Mouse (Mus musculus) G1E (cell line): ENCODE measurements around the gene Smap1. TPM values are rescaled to one million over a fixed set of nuclear protein-coding genes. Genes with fewer than 3 reads are reported as not detected.
A peak's percentile ranks its signal among the peaks of the same experiment; 100 is the strongest.

Experiments
- ATAC-seq: 2 replicates; pipeline ENCODE4 v1.8.0; 2016; ENCODE audit warnings: mild to moderate bottlenecking; ENCODE audit not compliant: insufficient number of reproducible peaks, poor library complexity, low FRiP score, severe bottlenecking; ENCODE audit errors: extremely low read depth
- DNase-seq: peaks from one replicate; pipeline ENCODE4 v3.0.0; 2012; ENCODE audit warnings: low spot score
- H3K27me3 ChIP-seq: 2 replicates; pipeline ENCODE4 v1.6.1; 2012; ENCODE audit warnings: mild to moderate bottlenecking, low read length, inconsistent platforms; ENCODE audit not compliant: insufficient read depth
- H3K36me3 ChIP-seq: replicated peaks from 2 replicates; pipeline ENCODE3; 2012; ENCODE audit warnings: mild to moderate bottlenecking, inconsistent platforms
- H3K4me1 ChIP-seq: 2 replicates; pipeline ENCODE4 v1.6.1; 2012; ENCODE audit warnings: low read depth, low read length, inconsistent platforms, mixed read lengths; ENCODE audit not compliant: insufficient read depth
- H3K4me3 ChIP-seq: 2 replicates; pipeline ENCODE4 v1.5.1; 2012; ENCODE audit warnings: low read depth, mild to moderate bottlenecking, inconsistent platforms, low read length, moderate library complexity, mixed read lengths
- H3K9me3 ChIP-seq: replicated peaks from 2 replicates; pipeline ENCODE4 v1.6.1; 2012; ENCODE audit warnings: inconsistent platforms
- CTCF ChIP-seq: IDR thresholded peaks from 2 replicates; pipeline ENCODE4 v1.5.1; 2012; ENCODE audit warnings: low read depth, low read length, inconsistent platforms, mixed read lengths
- GATA1 ChIP-seq: IDR thresholded peaks from 2 replicates; pipeline ENCODE4 v1.6.1; 2012; ENCODE audit warnings: borderline replicate concordance, low read length, inconsistent platforms, mixed read lengths
- GATA2 ChIP-seq: IDR thresholded peaks from 2 replicates; pipeline ENCODE4 v1.6.1; 2012; ENCODE audit warnings: low read depth, low read length, inconsistent platforms, borderline replicate concordance
- POLR2AphosphoS5 ChIP-seq: IDR thresholded peaks from 2 replicates; pipeline ENCODE4 v1.6.1; 2012; ENCODE audit warnings: low read depth, low read length, inconsistent platforms; ENCODE audit not compliant: insufficient replicate concordance
- TAL1 ChIP-seq: conservative IDR thresholded peaks from 2 replicates; pipeline ENCODE4 v1.6.1; 2012; ENCODE audit warnings: low read depth, low read length, inconsistent platforms, mixed read lengths
- polyA plus RNA-seq: library from polyadenylated mRNA; stranded (reverse); fragments of >175 nt; gene quantifications from 2 replicates; pipeline ENCODE4 v1.2.3, GENCODE M21; 2012
- total RNA-seq, 2 experiments: library from RNA; stranded (forward) in 1 of 2; stranded (reverse) in 1 of 2; fragments of 200-1000 nt in 1 of 2; fragments of >200 nt in 1 of 2; fragmentation: Nextera tagmentation in 1 of 2; gene quantifications; 2 replicates each; pipeline ENCODE4 v1.2.3; 2014 to 2017

Gene Smap1
- total and polyA plus RNA-seq, 3 experiments: 34.7 to 382 (median 98.0) TPM

- Histone ChIP-seq H3K27me3 (peaks cover 20% of the 10 kb centered on the region), H3K4me1 (no peaks in the 10 kb centered on the region; the same call in 1 of the 2 replicates)
- DNase-seq: no peak
Observed at GRCm38 (mm10) chr1:23943146-23943940, 21.2 kb upstream of the Smap1 start.

GRCm38 (mm10) chr1:23935408-23935762, 13.3 kb upstream of the Smap1 start:
- Histone ChIP-seq H3K4me3 (no peak overlapping the region), H3K9me3 (no peaks in the 10 kb centered on the region; the same call in 1 of the 2 replicates)
- ATAC-seq: no peak

More at GRCm38 (mm10) chr1:23943146-23943940, 21.2 kb upstream of the Smap1 start:
- ATAC-seq: no peak
- no peak for TF ChIP-seq POLR2AphosphoS5
- no peak for TF ChIP-seq TAL1
- TF ChIP-seq GATA1: no peak
- no peak for TF ChIP-seq GATA2
- TF ChIP-seq CTCF: no peak
- H3K36me3 ChIP-seq: no peaks in the 10 kb centered on the region
- no peak overlapping the region for H3K4me3 ChIP-seq
- no peaks in the 10 kb centered on the region; the same call in 1 of the 2 replicates for H3K9me3 ChIP-seq

GRCm38 (mm10) chr1:23934669-23935407, 12.7 kb upstream of the Smap1 start:
- TF ChIP-seq TAL1 (no peak), GATA2 (no peak), CTCF (no peak), GATA1 (no peak), POLR2AphosphoS5 (no peak)
- Histone ChIP-seq H3K4me1 (peaks cover 16% of the 10 kb centered on the region), H3K27me3 (no peaks in the 10 kb centered on the region), H3K9me3 (no peaks in the 10 kb centered on the region; the same call in 1 of the 2 replicates), H3K36me3 (no peaks in the 10 kb centered on the region), H3K4me3 (no peak overlapping the region)
- ATAC-seq: no peak
- no peak for DNase-seq

More at GRCm38 (mm10) chr1:23935408-23935762, 13.3 kb upstream of the Smap1 start:
- no peak for TF ChIP-seq GATA1
- TF ChIP-seq CTCF: no peak
- no peak for TF ChIP-seq POLR2AphosphoS5
- no peak for TF ChIP-seq GATA2
- TF ChIP-seq TAL1: no peak
- H3K4me1 ChIP-seq: peaks cover 16% of the 10 kb centered on the region
- DNase-seq: no peak
- H3K27me3 ChIP-seq: peaks cover 3% of the 10 kb centered on the region; the same call in 1 of the 2 replicates
- no peaks in the 10 kb centered on the region for H3K36me3 ChIP-seq

DNA sequence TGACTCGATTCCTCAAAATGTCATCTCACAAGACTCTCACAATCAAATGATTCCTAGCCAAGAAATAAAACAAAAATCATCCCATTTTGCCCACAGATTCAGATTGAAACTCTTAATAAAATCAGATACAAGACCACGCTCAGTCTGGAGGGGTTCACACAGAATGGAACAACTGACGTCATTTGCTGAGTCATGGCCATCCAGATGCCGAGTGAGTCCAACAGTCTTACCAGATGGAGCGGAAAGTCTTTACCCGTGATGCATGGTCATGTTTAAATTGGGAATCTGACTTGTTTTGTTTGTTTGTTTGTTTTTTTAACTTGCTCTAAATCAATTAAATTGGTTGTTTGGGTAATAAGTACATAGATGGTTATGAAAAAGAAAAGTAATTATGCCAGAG, 7.3 kb upstream of the Smap1 start:
- Histone ChIP-seq H3K27me3 (no peaks in the 10 kb centered on the region), H3K9me3 (peaks cover 16% of the 10 kb centered on the region), H3K4me1 (peaks cover 17% of the 10 kb centered on the region), H3K36me3 (no peaks in the 10 kb centered on the region), H3K4me3 (no peak overlapping the region)
- ATAC-seq: no peak
- TF ChIP-seq POLR2AphosphoS5: no peak
- TF ChIP-seq CTCF: no peak
- no peak for TF ChIP-seq GATA2
- no peak for TF ChIP-seq GATA1
- TF ChIP-seq TAL1: no peak
- DNase-seq: no peak

DNA sequence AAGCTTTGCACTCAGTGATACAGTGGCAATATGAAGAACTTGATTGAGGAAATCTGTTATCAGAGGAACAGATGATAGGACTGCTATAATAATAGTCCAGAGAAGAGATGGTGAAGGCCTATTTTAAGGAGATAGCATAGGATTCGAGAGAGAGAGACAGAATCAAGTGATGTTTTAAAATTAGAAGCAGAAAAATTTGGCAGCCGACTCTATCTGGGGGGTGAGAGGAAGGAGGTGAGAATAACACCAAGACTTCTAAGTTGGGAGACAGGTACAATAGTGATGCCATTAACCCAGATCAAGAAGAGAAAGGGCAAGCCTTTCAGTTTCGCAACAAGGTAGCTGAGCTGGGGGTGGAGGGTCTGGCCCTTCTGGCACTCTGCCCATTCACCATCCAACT, 6.3 kb upstream of the Smap1 start:
- DNase-seq: no peak
- no peaks in the 10 kb centered on the region for H3K27me3 ChIP-seq
- no peak for ATAC-seq
- H3K36me3 ChIP-seq: no peaks in the 10 kb centered on the region
- H3K4me3 ChIP-seq: no peak overlapping the region
- peaks cover 16% of the 10 kb centered on the region for H3K9me3 ChIP-seq
- TF ChIP-seq GATA1 (no peak), POLR2AphosphoS5 (no peak), TAL1 (no peak), CTCF (no peak), GATA2 (no peak)
- peaks cover 27% of the 10 kb centered on the region for H3K4me1 ChIP-seq

DNA sequence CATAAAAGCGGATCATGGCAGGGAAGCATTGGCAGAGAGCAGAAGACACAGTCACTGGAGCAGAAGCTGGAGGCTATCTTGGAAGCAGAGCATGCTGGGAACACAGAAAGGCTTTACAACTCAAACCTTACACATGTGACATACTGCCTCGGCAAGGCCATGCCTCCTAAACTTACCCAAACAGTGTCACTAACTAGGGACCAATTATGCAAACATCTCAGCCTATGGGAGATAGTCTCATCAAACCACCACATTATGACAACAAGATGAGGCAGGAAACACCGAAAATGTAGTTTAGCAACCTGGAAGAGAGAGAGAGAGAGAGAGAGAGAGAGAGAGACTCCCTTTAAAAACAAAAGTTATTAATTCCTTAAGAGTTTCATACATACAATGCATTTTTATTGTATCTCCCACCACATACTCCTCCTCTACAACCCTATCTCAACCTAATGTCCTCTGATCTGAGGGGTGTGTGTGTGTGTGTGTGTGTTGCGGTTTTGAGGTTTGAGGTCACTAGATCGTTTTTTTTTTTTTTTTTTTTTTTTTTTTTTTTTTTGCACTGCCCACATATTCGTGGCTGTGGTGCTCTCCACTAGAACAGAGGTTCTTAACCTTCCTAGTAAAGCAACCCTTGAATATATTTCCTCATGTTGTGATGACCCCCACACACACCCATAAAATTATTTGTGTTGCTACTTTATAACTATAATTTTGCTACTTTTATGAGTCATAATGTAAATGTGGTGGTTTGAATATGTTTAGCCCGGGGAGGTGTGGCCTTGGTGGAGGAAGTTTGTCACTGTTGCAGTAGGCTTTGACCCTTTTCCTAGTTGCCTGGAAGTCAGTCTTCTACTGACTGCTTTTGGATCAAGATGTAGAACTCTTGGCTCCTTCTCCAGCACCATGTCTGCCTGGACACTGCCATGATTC, 1.9 kb upstream of the Smap1 start:
- no peaks in the 10 kb centered on the region for H3K27me3 ChIP-seq
- DNase-seq (peak; percentile 48), ATAC-seq (peak; percentile 69)

More for the DNA sequence above, 1.9 kb upstream of the Smap1 start:
- Histone ChIP-seq H3K4me1 (peaks cover 41% of the 10 kb centered on the region), H3K9me3 (peaks cover 16% of the 10 kb centered on the region), H3K36me3 (peaks cover 3% of the 10 kb centered on the region), H3K4me3 (peak overlapping the region; percentile 40; the same call in 1 of the 2 replicates)
- no peak for TF ChIP-seq GATA2
- no peak for TF ChIP-seq GATA1
- TF ChIP-seq TAL1: no peak
- TF ChIP-seq CTCF: no peak
